Mouse (Mus musculus): ENCODE measurements around the gene Rcbtb2. TPM values are rescaled to one million over a fixed set of nuclear protein-coding genes. Genes with fewer than 3 reads are reported as not detected.

The Rcbtb2 gene
- total and polyA plus RNA-seq, 2 experiments from 2014 or later = 58.3 to 64.9 TPM

DNA sequence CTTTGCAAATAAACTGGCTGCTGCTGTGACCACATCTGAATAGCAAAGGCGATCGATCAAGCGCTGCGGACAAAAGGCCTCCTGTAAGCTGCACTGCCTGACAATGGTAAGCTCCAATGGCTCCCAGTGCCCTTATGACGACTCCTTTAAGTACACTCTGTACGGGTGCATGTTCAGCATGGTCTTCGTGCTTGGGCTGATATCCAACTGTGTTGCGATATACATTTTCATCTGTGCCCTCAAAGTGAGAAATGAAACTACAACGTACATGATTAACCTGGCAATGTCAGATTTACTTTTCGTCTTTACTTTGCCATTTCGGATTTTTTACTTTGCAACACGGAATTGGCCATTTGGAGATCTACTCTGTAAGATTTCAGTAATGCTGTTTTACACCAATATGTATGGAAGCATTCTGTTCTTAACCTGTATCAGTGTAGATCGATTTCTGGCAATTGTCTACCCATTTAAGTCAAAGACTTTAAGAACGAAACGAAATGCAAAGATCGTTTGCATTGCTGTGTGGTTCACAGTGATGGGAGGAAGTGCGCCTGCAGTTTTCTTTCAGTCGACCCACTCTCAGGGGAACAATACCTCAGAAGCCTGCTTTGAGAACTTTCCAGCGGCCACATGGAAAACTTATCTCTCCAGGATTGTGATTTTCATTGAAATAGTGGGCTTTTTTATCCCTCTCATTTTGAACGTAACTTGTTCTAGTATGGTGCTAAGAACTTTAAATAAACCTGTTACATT lies 115.8 kb downstream of the Rcbtb2 start:
- TF ChIP-seq CTCF (IDR thresholded peaks at IDR 0.05; ENCODE audit: low read depth) = no peak
- ATAC-seq = peak; percentile 39; the same call in 1 of the 2 replicates
- 4% methylated on average over 20 of the region's 20 CpGs for WGBS
- DNase-seq (ENCODE audit: low spot score) = peak; percentile 65
- H3K9ac ChIP-seq (replicated peaks; ENCODE audit: low read length) = peak overlapping the region; percentile 55
- no peaks in the 10 kb centered on the region for H3K9me3 ChIP-seq (ENCODE audit: low read length)
- H3K27me3 ChIP-seq (ENCODE audit: insufficient read depth, low read length) = no peaks in the 10 kb centered on the region
- no peaks in the 10 kb centered on the region for H3K4me1 ChIP-seq (ENCODE audit: insufficient read depth, low read length)
- peak overlapping the region; percentile 47 for H3K4me3 ChIP-seq (ENCODE audit: low read length)
- peak overlapping the region; percentile 64 for H3K4me2 ChIP-seq (ENCODE audit: low read depth, low read length)
- H3K27ac ChIP-seq = peak overlapping the region; percentile 78
- no peaks in the 10 kb centered on the region for H3K36me3 ChIP-seq (ENCODE audit: insufficient read depth, low read length)

DNA sequence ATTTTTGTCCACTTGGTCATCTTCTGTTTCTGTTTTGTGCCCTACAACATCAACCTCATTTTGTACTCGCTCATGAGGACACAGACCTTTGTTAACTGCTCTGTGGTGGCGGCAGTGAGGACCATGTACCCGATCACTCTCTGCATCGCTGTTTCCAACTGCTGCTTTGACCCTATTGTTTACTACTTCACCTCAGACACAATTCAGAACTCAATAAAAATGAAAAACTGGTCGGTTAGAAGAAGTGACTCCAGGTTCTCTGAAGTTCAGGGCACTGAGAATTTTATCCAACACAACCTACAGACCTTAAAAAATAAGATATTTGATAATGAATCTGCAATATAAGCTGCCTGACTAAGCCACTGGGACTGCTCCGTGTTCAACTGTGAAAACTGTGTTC lies 116.5 kb downstream of the Rcbtb2 start:
- Histone ChIP-seq H3K4me3 (ENCODE audit: low read length) (peak overlapping the region; percentile 47), H3K36me3 (ENCODE audit: insufficient read depth, low read length) (no peaks in the 10 kb centered on the region), H3K9me3 (ENCODE audit: low read length) (no peaks in the 10 kb centered on the region), H3K9ac (replicated peaks; ENCODE audit: low read length) (peak overlapping the region; percentile 55), H3K27me3 (ENCODE audit: insufficient read depth, low read length) (no peaks in the 10 kb centered on the region), H3K27ac (peak overlapping the region; percentile 78), H3K4me1 (ENCODE audit: insufficient read depth, low read length) (no peaks in the 10 kb centered on the region), H3K4me2 (ENCODE audit: low read depth, low read length) (peak overlapping the region; percentile 64)
- no peak for TF ChIP-seq CTCF (IDR thresholded peaks at IDR 0.05; ENCODE audit: low read depth)
- 4% methylated on average over 6 of the region's 6 CpGs for WGBS
- DNase-seq (ENCODE audit: low spot score) = peak; percentile 30
- no peak; the same call in 1 of the 2 replicates for ATAC-seq

DNA sequence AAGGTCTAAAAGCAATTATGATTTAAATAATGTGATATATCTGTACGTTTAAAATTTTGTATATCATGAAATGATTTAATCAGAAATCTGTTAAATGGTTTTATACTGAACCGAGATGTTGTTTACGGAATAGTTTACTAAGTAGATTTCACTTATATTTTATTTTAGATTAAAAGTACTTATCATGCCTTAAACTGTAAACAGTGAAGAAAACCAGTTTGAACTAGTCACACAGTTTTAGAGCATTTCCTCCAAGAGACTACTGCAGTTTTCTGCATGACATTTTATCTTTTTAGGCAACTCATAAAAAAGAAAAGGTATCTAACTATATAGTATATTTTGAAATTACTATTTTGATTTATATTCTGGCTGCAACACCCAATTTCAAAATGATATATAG lies 117.0 kb downstream of the Rcbtb2 start:
- H3K4me2 ChIP-seq (ENCODE audit: low read depth, low read length) = peak overlapping the region; percentile 41
- no peaks in the 10 kb centered on the region for H3K9me3 ChIP-seq (ENCODE audit: low read length)
- H3K27ac ChIP-seq = no peak overlapping the region
- no peak overlapping the region for H3K4me3 ChIP-seq (ENCODE audit: low read length)
- no peak for TF ChIP-seq CTCF (IDR thresholded peaks at IDR 0.05; ENCODE audit: low read depth)
- H3K9ac ChIP-seq (replicated peaks; ENCODE audit: low read length) = no peak overlapping the region
- no peaks in the 10 kb centered on the region for H3K4me1 ChIP-seq (ENCODE audit: insufficient read depth, low read length)
- no peaks in the 10 kb centered on the region for H3K36me3 ChIP-seq (ENCODE audit: insufficient read depth, low read length)
- no peaks in the 10 kb centered on the region for H3K27me3 ChIP-seq (ENCODE audit: insufficient read depth, low read length)
- no peak for DNase-seq (ENCODE audit: low spot score)
- no peak for ATAC-seq
- WGBS = 47% methylated on average over 3 of the region's 3 CpGs

DNA sequence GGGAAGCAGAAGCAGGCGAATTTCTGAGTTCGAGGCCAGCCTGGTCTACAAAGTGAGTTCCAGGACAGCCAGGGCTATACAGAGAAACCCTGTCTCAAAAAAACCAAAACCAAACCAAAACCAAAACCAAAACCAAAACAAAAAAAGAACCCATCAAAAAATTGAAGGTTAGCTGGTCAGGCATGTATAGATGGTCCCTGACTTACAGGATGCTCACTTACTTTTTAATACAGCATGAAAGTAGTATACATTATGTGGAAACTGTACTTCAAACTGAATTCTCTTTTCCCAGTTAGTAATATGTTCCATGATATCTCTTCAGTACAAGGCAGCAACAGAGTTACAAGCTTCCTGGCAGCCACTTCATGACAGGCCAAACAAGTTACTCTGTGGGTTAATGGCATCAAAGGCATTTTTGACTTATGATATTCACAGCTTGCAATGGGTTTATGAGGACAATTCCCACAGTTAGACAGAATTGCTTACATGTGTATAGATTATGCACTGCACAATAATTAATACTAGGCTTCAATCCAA lies 121.3 kb downstream of the Rcbtb2 start:
- WGBS = 95% methylated on average over 2 of the region's 2 CpGs
- no peak for TF ChIP-seq CTCF (IDR thresholded peaks at IDR 0.05; ENCODE audit: low read depth)
- no peak overlapping the region for H3K27ac ChIP-seq
- no peaks in the 10 kb centered on the region for H3K4me1 ChIP-seq (ENCODE audit: insufficient read depth, low read length)
- H3K27me3 ChIP-seq (ENCODE audit: insufficient read depth, low read length) = no peaks in the 10 kb centered on the region
- H3K4me2 ChIP-seq (ENCODE audit: low read depth, low read length) = no peak overlapping the region
- no peak for ATAC-seq
- DNase-seq (ENCODE audit: low spot score) = no peak
- no peaks in the 10 kb centered on the region for H3K36me3 ChIP-seq (ENCODE audit: insufficient read depth, low read length)
- no peak overlapping the region for H3K4me3 ChIP-seq (ENCODE audit: low read length)
- no peaks in the 10 kb centered on the region for H3K9me3 ChIP-seq (ENCODE audit: low read length)
- H3K9ac ChIP-seq (replicated peaks; ENCODE audit: low read length) = no peak overlapping the region

DNA sequence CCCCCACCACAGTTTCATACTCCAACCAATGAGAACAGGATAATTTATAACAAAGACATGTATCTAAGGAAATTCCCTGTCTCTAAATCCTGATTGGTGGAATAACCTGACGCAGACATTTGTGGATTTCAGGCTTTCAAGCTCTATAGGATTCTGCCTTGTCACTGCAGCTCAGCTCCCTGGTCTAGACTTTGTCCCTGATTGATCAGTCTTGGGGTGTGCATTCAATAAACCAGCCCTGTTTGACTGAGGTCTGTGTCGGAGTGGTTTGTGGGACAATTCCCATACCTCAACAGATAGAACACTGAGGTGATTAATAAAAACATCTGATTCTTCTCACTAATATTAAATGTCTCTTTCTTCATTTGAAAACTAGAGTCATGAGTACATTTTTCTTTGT lies 127.2 kb downstream of the Rcbtb2 start:
- no peak for ATAC-seq

DNA sequence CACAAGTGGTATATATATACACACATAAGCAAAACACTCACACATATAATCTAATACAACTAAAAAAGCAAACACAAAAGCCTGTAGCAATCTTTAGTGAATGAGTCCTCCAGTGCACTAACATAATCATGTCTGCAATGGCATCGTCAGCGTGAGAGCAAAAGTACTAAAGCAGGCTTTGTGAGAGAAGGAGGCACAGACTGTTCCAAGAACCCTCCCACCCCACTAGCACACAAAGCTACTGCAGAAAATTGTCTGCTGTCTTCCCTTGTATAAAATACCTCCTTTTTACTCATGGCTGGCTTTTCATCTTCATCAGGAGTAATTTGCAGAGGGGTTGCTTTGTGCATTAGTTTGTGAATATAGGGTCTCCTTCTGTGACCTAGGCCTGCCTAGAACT lies 129.4 kb downstream of the Rcbtb2 start:
- no peaks in the 10 kb centered on the region for H3K27me3 ChIP-seq (ENCODE audit: insufficient read depth, low read length)
- ATAC-seq (no peak), DNase-seq (ENCODE audit: low spot score) (no peak)
- H3K4me1 ChIP-seq (ENCODE audit: insufficient read depth, low read length) = no peaks in the 10 kb centered on the region
- no peaks in the 10 kb centered on the region for H3K36me3 ChIP-seq (ENCODE audit: insufficient read depth, low read length)
- TF ChIP-seq CTCF (IDR thresholded peaks at IDR 0.05; ENCODE audit: low read depth) = no peak
- no peak overlapping the region for H3K27ac ChIP-seq
- no peak overlapping the region for H3K4me2 ChIP-seq (ENCODE audit: low read depth, low read length)
- 48% methylated on average over 2 of the region's 2 CpGs for WGBS
- H3K9ac ChIP-seq (replicated peaks; ENCODE audit: low read length) = no peak overlapping the region
- H3K9me3 ChIP-seq (ENCODE audit: low read length) = no peaks in the 10 kb centered on the region
- H3K4me3 ChIP-seq (ENCODE audit: low read length) = no peak overlapping the region

More for the DNA sequence above, 127.2 kb downstream of the Rcbtb2 start:
- H3K9me3 ChIP-seq (ENCODE audit: low read length) = no peaks in the 10 kb centered on the region
- H3K4me1 ChIP-seq (ENCODE audit: insufficient read depth, low read length) = no peaks in the 10 kb centered on the region
- H3K4me3 ChIP-seq (ENCODE audit: low read length) = no peak overlapping the region
- DNase-seq (ENCODE audit: low spot score) = no peak
- no peak overlapping the region for H3K9ac ChIP-seq (replicated peaks; ENCODE audit: low read length)
- 94% methylated on average over 2 of the region's 2 CpGs for WGBS
- H3K27ac ChIP-seq = no peak overlapping the region
- H3K36me3 ChIP-seq (ENCODE audit: insufficient read depth, low read length) = no peaks in the 10 kb centered on the region
- H3K27me3 ChIP-seq (ENCODE audit: insufficient read depth, low read length) = no peaks in the 10 kb centered on the region
- TF ChIP-seq CTCF (IDR thresholded peaks at IDR 0.05; ENCODE audit: low read depth) = no peak
- H3K4me2 ChIP-seq (ENCODE audit: low read depth, low read length) = no peak overlapping the region
